In genomic region chr7:75850396-75850795, GRCm38 (mm10) we compare ENCODE assay signal across 6 mouse cellular contexts. TPM values are rescaled to one million over a fixed set of nuclear protein-coding genes. Genes with fewer than 3 reads are reported as not detected.
DNase-seq lines count a peak whose midpoint lies in the region; ATAC-seq and TF ChIP-seq lines count a peak whose summit lies in the region.
"Not testable (repeated sequence)": the region's sequence is repeated elsewhere in the genome, so short reads cannot be mapped to it uniquely, and the experiment has no call there.

No protein-coding gene starts in this region.

- H3K4me1 ChIP-seq in forebrain, embryonic 15.5 days: peaks cover 66% of the 10 kb centered on the region
- H3K4me1 ChIP-seq in hindbrain, embryonic 13.5 days (replicated peaks): peaks cover 62% of the 10 kb centered on the region
- H3K4me1 ChIP-seq in hindbrain, embryonic 15.5 days (replicated peaks): peaks cover 67% of the 10 kb centered on the region
- H3K4me1 ChIP-seq in hindbrain, postnatal 0 days (ENCODE audit: insufficient read depth, low read length): peaks cover 46% of the 10 kb centered on the region
- peaks cover 55% of the 10 kb centered on the region for H3K4me1 ChIP-seq in midbrain, embryonic 14.5 days (ENCODE audit: control insufficient read depth, insufficient read depth, low read length)
- H3K4me1 ChIP-seq in midbrain, embryonic 16.5 days (ENCODE audit: control insufficient read depth, insufficient read depth, low read length): peaks cover 45% of the 10 kb centered on the region

- peak overlapping the region; percentile 61; the same call in 1 of the 2 replicates for H3K4me2 ChIP-seq in forebrain, embryonic 15.5 days (replicated peaks)
- not testable (repeated sequence) for H3K4me2 ChIP-seq in hindbrain, embryonic 13.5 days; hindbrain, postnatal 0 days (ENCODE audit: low read depth, low read length); midbrain, embryonic 14.5 days (ENCODE audit: low read length); midbrain, embryonic 16.5 days (ENCODE audit: low read length)
- H3K4me2 ChIP-seq in hindbrain, embryonic 15.5 days: peak overlapping the region; percentile 94; the same call in 1 of the 2 replicates

- not testable (repeated sequence) for H3K27ac ChIP-seq in forebrain, embryonic 15.5 days (replicated peaks); hindbrain, embryonic 13.5 days; hindbrain, embryonic 15.5 days (replicated peaks); hindbrain, postnatal 0 days; midbrain, embryonic 14.5 days (replicated peaks; ENCODE audit: low read depth, low read length); midbrain, embryonic 16.5 days (ENCODE audit: low read length)

- not testable (repeated sequence) for TF ChIP-seq CTCF in hindbrain, postnatal 0 days (IDR thresholded peaks at IDR 0.05; ENCODE audit: low read depth)

- H3K4me3 ChIP-seq in forebrain, embryonic 15.5 days; hindbrain, embryonic 13.5 days; hindbrain, embryonic 15.5 days; hindbrain, postnatal 0 days (ENCODE audit: low read length); midbrain, embryonic 14.5 days (replicated peaks; ENCODE audit: low read depth, low read length); midbrain, embryonic 16.5 days (ENCODE audit: low read depth, low read length): not testable (repeated sequence)

- H3K9ac ChIP-seq in forebrain, embryonic 15.5 days (replicated peaks); hindbrain, embryonic 13.5 days; hindbrain, embryonic 15.5 days; hindbrain, postnatal 0 days (replicated peaks; ENCODE audit: low read length); midbrain, embryonic 14.5 days (replicated peaks; ENCODE audit: low read length); midbrain, embryonic 16.5 days (ENCODE audit: low read depth, low read length): not testable (repeated sequence)

- not testable (repeated sequence) for H3K36me3 ChIP-seq in forebrain, embryonic 15.5 days; hindbrain, embryonic 13.5 days; hindbrain, embryonic 15.5 days; hindbrain, postnatal 0 days (ENCODE audit: insufficient read depth, low read length); midbrain, embryonic 14.5 days (ENCODE audit: control insufficient read depth, insufficient read depth, low read length); midbrain, embryonic 16.5 days (ENCODE audit: control insufficient read depth, insufficient read depth, low read length)

- not testable (repeated sequence) for ATAC-seq in forebrain, embryonic 15.5 days (replicated peaks); hindbrain, embryonic 15.5 days (ENCODE audit: low FRiP score, low read depth)
- ATAC-seq in hindbrain, embryonic 13.5 days (ENCODE audit: low FRiP score): peak; percentile 8; the same call in 1 of the 2 replicates
- peak; percentile 27 for ATAC-seq in hindbrain, postnatal 0 days
- ATAC-seq in midbrain, embryonic 14.5 days (ENCODE audit: low FRiP score, low TSS enrichment): peak; percentile 34
- peak; percentile 13 for ATAC-seq in midbrain, embryonic 16.5 days

- DNase-seq in hindbrain, postnatal 0 days (ENCODE audit: low spot score); midbrain, embryonic 14.5 days: not testable (repeated sequence)

- not testable (repeated sequence) for H3K9me3 ChIP-seq in forebrain, embryonic 15.5 days; hindbrain, embryonic 13.5 days; hindbrain, embryonic 15.5 days; hindbrain, postnatal 0 days (ENCODE audit: low read length); midbrain, embryonic 14.5 days (ENCODE audit: control insufficient read depth, low read length); midbrain, embryonic 16.5 days (replicated peaks; ENCODE audit: control insufficient read depth, low read length, poor library complexity, severe bottlenecking)

- H3K27me3 ChIP-seq in forebrain, embryonic 15.5 days; hindbrain, embryonic 13.5 days; hindbrain, embryonic 15.5 days; hindbrain, postnatal 0 days (ENCODE audit: insufficient read depth, low read length); midbrain, embryonic 14.5 days (ENCODE audit: control insufficient read depth, insufficient read depth, low read length); midbrain, embryonic 16.5 days (ENCODE audit: control insufficient read depth, insufficient read depth, low read depth, low read length): not testable (repeated sequence)

- 14% methylated on average over 1 of the region's 3 CpGs for WGBS in forebrain, embryonic 15.5 days
- WGBS in hindbrain, embryonic 13.5 days: 40% methylated on average over 1 of the region's 3 CpGs
- WGBS in hindbrain, embryonic 15.5 days: 50% methylated on average over 1 of the region's 3 CpGs
- WGBS in hindbrain, postnatal 0 days: 0% methylated on average over 1 of the region's 3 CpGs
- WGBS in midbrain, embryonic 14.5 days: 33% methylated on average over 1 of the region's 3 CpGs
- WGBS in midbrain, embryonic 16.5 days: 25% methylated on average over 1 of the region's 3 CpGs

RNA-seq across cellular contexts. Expression of gene Klhl25, which starts 2.3 kb away (rescaled TPM):
- 40.1 and 42.8 TPM in 2 replicates for polyA plus RNA-seq in forebrain, embryonic 15.5 days (2015; fragmentation: Nextera tagmentation; extraction: Ambion mirVana)
- 25.7 and 32.9 TPM in 2 replicates for polyA plus RNA-seq in hindbrain, embryonic 13.5 days (2015; fragmentation: Nextera tagmentation; extraction: Ambion mirVana)
- 26.9 and 32.6 TPM in 2 replicates for polyA plus RNA-seq in hindbrain, embryonic 15.5 days (2015; fragmentation: Nextera tagmentation; extraction: Ambion mirVana)
- 41.9 and 47.8 TPM in 2 replicates for total RNA-seq in hindbrain, postnatal 0 days (2014; rRNA removed)
- 14.4 and 15.7 TPM in 2 replicates for polyA plus RNA-seq in hindbrain, postnatal 0 days (2015; fragmentation: Nextera tagmentation; extraction: Ambion mirVana)
- polyA plus RNA-seq in midbrain, embryonic 14.5 days (2014; fragmentation: Nextera tagmentation; extraction: Ambion mirVana): 23.4 and 25.0 TPM in 2 replicates
- polyA plus RNA-seq in midbrain, embryonic 16.5 days (2015; fragmentation: Nextera tagmentation; extraction: Ambion mirVana): 25.2 and 27.1 TPM in 2 replicates
